Mouse (Mus musculus): ENCODE results near the gene Olfr1494. TPM values are rescaled to one million over a fixed set of nuclear protein-coding genes. Genes with fewer than 3 reads are reported as not detected.

Olfr1494 gene
- polyA plus RNA-seq (2015; fragmentation: Nextera tagmentation; extraction: Ambion mirVana): not detected in 2 replicates

- no peak for DNase-seq (ENCODE audit: low spot score)
Observed at GRCm38 (mm10) chr19:13739428-13739827, at the start of gene Olfr1494. TSS of gene Olfr1494 (plus strand) at chr19:13739728.

GRCm38 (mm10) chr19:13696968-13697367 is 42.6 kb upstream of the Olfr1494 start, which contains the start of gene Olfr1491:
TSS of gene Olfr1491 (plus strand) at chr19:13697268.
- DNase-seq (ENCODE audit: low spot score): no peak

DNA sequence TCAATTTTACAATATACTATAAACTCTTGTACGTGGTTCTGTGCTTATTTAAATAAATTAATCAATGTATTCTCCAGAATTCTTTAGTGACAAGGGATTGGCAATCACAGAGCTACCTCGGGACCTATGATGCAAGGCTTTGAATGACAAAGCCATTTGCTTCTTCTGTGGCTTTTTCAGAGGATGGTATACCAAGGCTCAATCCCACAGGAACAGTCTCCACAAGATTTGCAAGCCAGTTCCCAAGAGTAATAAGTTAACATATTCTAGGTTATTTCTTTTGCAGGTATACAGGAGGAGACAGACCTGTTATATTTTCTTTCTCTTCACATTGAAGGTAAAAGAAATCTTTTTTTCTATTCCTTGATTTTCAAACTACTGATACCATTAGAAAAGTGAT is 16.6 kb upstream of the Olfr1494 start, which contains the start of gene Olfr1493-ps1:
Gene Olfr1493-ps1, plus strand, starts transcription at position 301 of the 400 bp plus-strand sequence.
- DNase-seq (ENCODE audit: low spot score): no peak

- no peak for DNase-seq (ENCODE audit: low spot score)
Observed at GRCm38 (mm10) chr19:13749366-13749765, 9.8 kb downstream of the Olfr1494 start.

- no peak for DNase-seq (ENCODE audit: low spot score)
Observed at GRCm38 (mm10) chr19:13764306-13764705, 24.8 kb downstream of the Olfr1494 start, which contains the start of gene Olfr1495. TSS of gene Olfr1495 (plus strand) at chr19:13764606.

DNA sequence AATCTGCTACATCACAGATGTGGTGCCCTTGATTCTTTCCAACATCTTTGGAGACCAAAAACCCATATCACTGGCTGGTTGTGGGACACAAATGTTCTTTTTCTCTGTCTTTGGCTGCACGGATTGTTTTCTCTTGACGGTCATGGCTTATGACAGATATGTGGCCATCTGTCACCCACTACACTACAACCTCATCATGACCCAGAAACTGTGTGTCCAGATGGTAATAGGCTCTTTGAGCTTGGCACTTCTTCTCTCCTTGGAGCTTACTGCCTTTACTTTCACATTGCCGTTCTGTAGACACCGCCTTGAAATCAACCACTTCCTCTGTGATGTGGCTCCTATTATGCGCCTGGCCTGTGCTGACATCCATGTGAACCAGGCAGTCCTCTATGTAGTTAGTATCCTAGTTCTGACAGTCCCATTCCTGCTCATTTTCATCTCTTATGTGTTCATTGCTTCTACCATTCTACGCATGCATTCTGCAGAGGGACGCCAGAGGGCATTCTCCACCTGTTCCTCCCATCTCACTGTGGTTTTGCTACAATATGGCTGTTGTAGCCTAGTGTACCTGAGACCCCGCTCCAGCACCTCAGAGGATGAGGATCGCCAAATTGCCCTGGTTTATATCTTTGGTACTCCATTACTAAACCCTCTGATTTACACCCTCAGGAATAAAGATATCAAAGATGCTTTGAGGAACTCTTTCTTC is 29.2 kb downstream of the Olfr1494 start:
- no peak for DNase-seq (ENCODE audit: low spot score)

GRCm38 (mm10) chr19:13777578-13777977 is 38.0 kb downstream of the Olfr1494 start, which contains the start of gene Olfr1496:
TSS of gene Olfr1496 (plus strand) at chr19:13777878.
- no peak for DNase-seq (ENCODE audit: low spot score)

DNA sequence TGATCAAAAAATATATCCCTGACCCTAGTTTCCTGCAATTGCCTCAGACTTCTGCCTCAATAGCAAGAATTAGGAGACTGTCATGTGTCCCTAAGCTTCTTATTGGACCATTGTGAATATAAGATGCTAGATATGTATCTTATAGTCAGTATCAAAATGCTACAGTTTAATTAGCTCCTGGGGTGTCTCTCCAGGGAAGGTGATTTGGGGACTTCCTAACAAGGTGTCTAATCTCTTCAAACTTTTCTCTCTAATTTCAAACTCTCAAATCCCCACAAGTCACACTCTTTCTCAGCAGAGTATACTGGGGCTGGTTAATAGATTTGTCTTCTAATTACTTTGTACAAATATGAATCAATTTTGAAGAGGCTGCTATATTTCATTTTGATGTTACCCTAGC is 58.6 kb downstream of the Olfr1494 start, which contains the start of gene Olfr1497:
Gene Olfr1497, minus strand, starts transcription at position 101 of the 400 bp plus-strand sequence.
- DNase-seq (ENCODE audit: low spot score): no peak

Other genes with a start within 250 kb of the Olfr1494 start
- gene Olfr1477, start 239.2 kb upstream of the Olfr1494 start, polyA plus RNA-seq (2015; fragmentation: Nextera tagmentation; extraction: Ambion mirVana): not detected in 2 replicates
- gene Olfr1480, start 211.8 kb upstream of the Olfr1494 start, polyA plus RNA-seq (2015; fragmentation: Nextera tagmentation; extraction: Ambion mirVana): not detected in 2 replicates
- gene Olfr1484, start 156.2 kb upstream of the Olfr1494 start, polyA plus RNA-seq (2015; fragmentation: Nextera tagmentation; extraction: Ambion mirVana): not detected in 2 replicates
- not detected in 2 replicates for gene Olfr1487, start 122.4 kb upstream of the Olfr1494 start, polyA plus RNA-seq (2015; fragmentation: Nextera tagmentation; extraction: Ambion mirVana)
- gene Olfr1489, start 108.1 kb upstream of the Olfr1494 start, polyA plus RNA-seq (2015; fragmentation: Nextera tagmentation; extraction: Ambion mirVana): not detected in 2 replicates
- not detected in 2 replicates for gene Olfr1490, start 88.6 kb upstream of the Olfr1494 start, polyA plus RNA-seq (2015; fragmentation: Nextera tagmentation; extraction: Ambion mirVana)
- gene Olfr1491, start 42.5 kb upstream of the Olfr1494 start, polyA plus RNA-seq (2015; fragmentation: Nextera tagmentation; extraction: Ambion mirVana): not detected in 2 replicates
- not detected in 2 replicates for gene Olfr1493-ps1, start 16.4 kb upstream of the Olfr1494 start, polyA plus RNA-seq (2015; fragmentation: Nextera tagmentation; extraction: Ambion mirVana)
- not detected in 2 replicates for gene Olfr1495, start 24.9 kb downstream of the Olfr1494 start, polyA plus RNA-seq (2015; fragmentation: Nextera tagmentation; extraction: Ambion mirVana)
- not detected in 2 replicates for gene Olfr1496, start 38.1 kb downstream of the Olfr1494 start, polyA plus RNA-seq (2015; fragmentation: Nextera tagmentation; extraction: Ambion mirVana)
- gene Olfr1497, start 58.5 kb downstream of the Olfr1494 start, polyA plus RNA-seq (2015; fragmentation: Nextera tagmentation; extraction: Ambion mirVana): not detected in 2 replicates
- not detected in 2 replicates for gene Olfr1499, start 79.7 kb downstream of the Olfr1494 start, polyA plus RNA-seq (2015; fragmentation: Nextera tagmentation; extraction: Ambion mirVana)
- gene Olfr1500, start 90.8 kb downstream of the Olfr1494 start, polyA plus RNA-seq (2015; fragmentation: Nextera tagmentation; extraction: Ambion mirVana): not detected in 2 replicates
- not detected in 2 replicates for gene Olfr1501, start 111.0 kb downstream of the Olfr1494 start, polyA plus RNA-seq (2015; fragmentation: Nextera tagmentation; extraction: Ambion mirVana)
- gene Olfr1502, start 122.1 kb downstream of the Olfr1494 start, polyA plus RNA-seq (2015; fragmentation: Nextera tagmentation; extraction: Ambion mirVana): not detected in 2 replicates
- gene Olfr1504, start 158.2 kb downstream of the Olfr1494 start, polyA plus RNA-seq (2015; fragmentation: Nextera tagmentation; extraction: Ambion mirVana): not detected in 2 replicates
- gene Olfr1505, start 173.8 kb downstream of the Olfr1494 start, polyA plus RNA-seq (2015; fragmentation: Nextera tagmentation; extraction: Ambion mirVana): not detected in 2 replicates